Mouse (Mus musculus): Measurements from ENCODE around the gene Ugdh. TPM values are rescaled to one million over a fixed set of nuclear protein-coding genes. Genes with fewer than 3 reads are reported as not detected.

Gene Ugdh
- total and polyA plus RNA-seq, 3 experiments, result 6.1 to 18.0 (median 13.6) TPM

DNA sequence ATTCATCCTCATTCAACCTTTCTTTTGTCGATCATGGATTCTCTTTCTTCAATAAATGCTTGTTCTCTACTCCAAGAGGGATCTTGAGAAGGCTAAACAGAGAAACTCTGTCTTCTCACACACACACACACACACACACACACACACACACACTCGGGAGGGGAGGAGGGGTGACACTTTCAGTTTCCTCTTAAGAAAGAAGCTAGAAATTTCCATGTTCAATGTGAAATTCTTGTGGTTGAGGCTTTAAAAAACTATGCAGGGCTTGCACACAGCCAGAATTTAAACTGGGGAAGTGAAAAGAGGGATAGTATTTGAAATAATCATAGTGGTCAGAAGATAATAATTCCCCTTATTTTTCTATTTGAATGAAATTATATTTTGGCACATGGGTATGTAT is 40.1 kb upstream of the Ugdh start:
- Histone ChIP-seq H3K27ac (no peak overlapping the region), H3K27me3 (ENCODE audit: control insufficient read depth, insufficient read depth, low read length) (no peaks in the 10 kb centered on the region), H3K4me1 (ENCODE audit: control insufficient read depth, insufficient read depth, low read length) (peaks cover 12% of the 10 kb centered on the region), H3K36me3 (ENCODE audit: control insufficient read depth, insufficient read depth, low read length) (peaks cover 12% of the 10 kb centered on the region), H3K79me2 (replicated peaks; ENCODE audit: control insufficient read depth, insufficient read depth, low read length) (peaks cover 5% of the 10 kb centered on the region), H3K9ac (ENCODE audit: low read depth, low read length) (no peak overlapping the region), H3K4me3 (no peak overlapping the region)
- intact Hi-C loops (cut with DNase I), result no loop called here
- DNase-seq, result peak in 1 of 2 experiments; percentile 22
- 59% methylated on average over 2 of the region's 2 CpGs for WGBS
- TF ChIP-seq CTCF (IDR thresholded peaks at IDR 0.05) (no peak), POLR2A (IDR thresholded peaks at IDR 0.05; ENCODE audit: insufficient read depth, low read depth, low read length) (no peak), EP300 (IDR thresholded peaks at IDR 0.05; ENCODE audit: insufficient read depth, low read depth, low read length) (no peak)

DNA sequence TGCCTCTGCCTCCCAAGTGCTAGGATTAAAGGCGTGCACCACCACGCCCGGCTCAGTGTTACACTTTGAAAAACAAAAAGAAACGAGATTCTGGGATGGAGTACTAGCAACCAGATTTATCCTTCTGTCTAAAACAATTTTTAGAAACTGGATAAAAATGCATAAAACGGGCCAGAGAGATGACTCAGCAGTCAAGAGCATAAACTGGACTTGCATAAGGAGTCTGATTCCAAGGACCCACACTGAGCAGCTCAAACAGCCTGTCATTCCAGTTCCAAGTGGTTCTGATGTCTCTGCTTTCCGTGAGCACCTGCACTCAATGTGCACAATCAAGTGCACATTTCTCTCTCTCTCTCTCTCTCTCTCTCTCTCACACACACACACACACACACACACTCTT is 34.0 kb upstream of the Ugdh start:
- intact Hi-C loops (cut with DNase I), result no loop called here
- Histone ChIP-seq H3K27me3 (ENCODE audit: control insufficient read depth, insufficient read depth, low read length) (no peaks in the 10 kb centered on the region), H3K4me1 (ENCODE audit: control insufficient read depth, insufficient read depth, low read length) (peaks cover 4% of the 10 kb centered on the region), H3K27ac (no peak overlapping the region), H3K9ac (ENCODE audit: low read depth, low read length) (no peak overlapping the region), H3K36me3 (ENCODE audit: control insufficient read depth, insufficient read depth, low read length) (peaks cover 14% of the 10 kb centered on the region; the same call in 1 of the 2 replicates), H3K4me3 (no peak overlapping the region), H3K79me2 (replicated peaks; ENCODE audit: control insufficient read depth, insufficient read depth, low read length) (peaks cover 5% of the 10 kb centered on the region)
- peak in 1 of 2 experiments; percentile 15 for DNase-seq
- TF ChIP-seq POLR2A (IDR thresholded peaks at IDR 0.05; ENCODE audit: insufficient read depth, low read depth, low read length) (no peak), EP300 (IDR thresholded peaks at IDR 0.05; ENCODE audit: insufficient read depth, low read depth, low read length) (no peak), CTCF (IDR thresholded peaks at IDR 0.05) (no peak)
- WGBS, result 71% methylated on average over 6 of the region's 6 CpGs

DNA sequence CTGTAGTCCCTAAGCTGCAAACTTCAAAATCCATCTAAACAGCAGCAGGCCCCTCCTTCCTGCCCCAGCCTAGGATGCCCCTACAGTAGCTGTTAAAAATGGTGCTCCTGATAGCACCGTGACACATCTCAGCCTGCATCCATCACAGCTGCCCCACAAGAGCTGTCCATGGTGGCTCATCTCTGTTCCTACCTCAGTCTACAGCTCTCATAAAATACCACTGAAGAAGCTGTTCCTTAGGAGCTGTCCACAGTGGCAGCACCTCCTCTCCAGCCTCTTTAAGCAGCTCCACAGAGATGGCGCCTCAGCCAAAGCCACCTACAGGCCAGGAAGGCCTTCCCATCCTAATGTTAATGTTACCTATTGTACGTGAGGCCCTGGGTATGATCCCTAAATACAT is 31.2 kb upstream of the Ugdh start:
- TF ChIP-seq CTCF (IDR thresholded peaks at IDR 0.05), result no peak
- no peak for TF ChIP-seq EP300 (IDR thresholded peaks at IDR 0.05; ENCODE audit: insufficient read depth, low read depth, low read length)
- TF ChIP-seq POLR2A (IDR thresholded peaks at IDR 0.05; ENCODE audit: insufficient read depth, low read depth, low read length), result no peak
- intact Hi-C loops (cut with DNase I), result no loop called here
- H3K9ac ChIP-seq (ENCODE audit: low read depth, low read length), result no peak overlapping the region
- no peak for DNase-seq
- no peak overlapping the region for H3K27ac ChIP-seq
- H3K27me3 ChIP-seq (ENCODE audit: control insufficient read depth, insufficient read depth, low read length), result no peaks in the 10 kb centered on the region
- peaks cover 9% of the 10 kb centered on the region; the same call in 1 of the 2 replicates for H3K36me3 ChIP-seq (ENCODE audit: control insufficient read depth, insufficient read depth, low read length)
- H3K4me1 ChIP-seq (ENCODE audit: control insufficient read depth, insufficient read depth, low read length), result peaks cover 3% of the 10 kb centered on the region
- H3K4me3 ChIP-seq, result no peak overlapping the region
- peaks cover 3% of the 10 kb centered on the region for H3K79me2 ChIP-seq (replicated peaks; ENCODE audit: control insufficient read depth, insufficient read depth, low read length)
- WGBS, result 68% methylated on average over 3 of the region's 3 CpGs

DNA sequence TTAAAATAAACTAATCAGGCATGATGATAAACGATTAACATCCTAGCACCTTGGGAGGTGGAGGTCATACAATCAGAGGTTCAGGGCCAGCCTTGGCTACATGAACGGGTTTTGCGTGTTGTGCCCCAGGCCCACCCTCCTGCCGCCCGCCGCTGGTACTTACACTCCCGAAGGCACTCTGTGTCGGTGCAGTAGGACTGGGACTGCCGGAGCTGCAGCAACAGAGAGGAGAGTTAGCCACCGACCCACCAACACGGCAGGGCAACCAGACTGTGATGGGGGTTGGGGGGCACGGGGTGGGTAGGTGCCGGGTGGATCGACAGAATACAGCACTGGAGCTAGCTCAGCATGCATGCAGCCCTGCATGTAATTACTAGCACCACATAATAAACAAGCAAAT is 24.6 kb upstream of the Ugdh start:
- Histone ChIP-seq H3K4me3 (no peak overlapping the region), H3K79me2 (replicated peaks; ENCODE audit: control insufficient read depth, insufficient read depth, low read length) (peaks cover 2% of the 10 kb centered on the region; the same call in 1 of the 2 replicates), H3K4me1 (ENCODE audit: control insufficient read depth, insufficient read depth, low read length) (peaks cover 16% of the 10 kb centered on the region), H3K9ac (ENCODE audit: low read depth, low read length) (no peak overlapping the region), H3K36me3 (ENCODE audit: control insufficient read depth, insufficient read depth, low read length) (peaks cover 5% of the 10 kb centered on the region; the same call in 1 of the 2 replicates), H3K27ac (peak overlapping the region; percentile 77), H3K27me3 (ENCODE audit: control insufficient read depth, insufficient read depth, low read length) (no peaks in the 10 kb centered on the region)
- WGBS, result 91% methylated on average over 14 of the region's 14 CpGs
- DNase-seq, result no peak
- TF ChIP-seq POLR2A (IDR thresholded peaks at IDR 0.05; ENCODE audit: insufficient read depth, low read depth, low read length), result no peak
- TF ChIP-seq EP300 (IDR thresholded peaks at IDR 0.05; ENCODE audit: insufficient read depth, low read depth, low read length), result no peak
- no peak for TF ChIP-seq CTCF (IDR thresholded peaks at IDR 0.05)
- intact Hi-C loops (cut with DNase I), result no loop called here

DNA sequence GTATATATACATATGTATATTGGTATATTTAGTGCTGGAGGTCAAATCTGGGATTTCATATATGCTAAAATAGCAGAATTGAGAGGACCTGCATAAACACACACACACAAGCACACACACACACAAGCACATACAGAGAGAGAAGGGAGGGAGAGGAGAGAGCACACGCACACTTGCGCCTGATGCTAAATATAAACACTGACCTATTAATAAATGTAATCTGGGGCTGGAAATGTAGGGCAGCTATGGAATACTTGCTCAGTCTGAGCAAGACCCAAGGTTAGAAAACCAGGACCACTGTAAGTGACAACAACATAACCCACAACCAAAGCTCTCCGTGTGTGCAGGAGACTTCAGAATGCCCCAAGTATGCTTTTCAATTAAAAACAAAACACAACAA is 23.7 kb upstream of the Ugdh start:
- peak overlapping the region; percentile 77 for H3K27ac ChIP-seq
- peaks cover 5% of the 10 kb centered on the region; the same call in 1 of the 2 replicates for H3K36me3 ChIP-seq (ENCODE audit: control insufficient read depth, insufficient read depth, low read length)
- no peaks in the 10 kb centered on the region for H3K27me3 ChIP-seq (ENCODE audit: control insufficient read depth, insufficient read depth, low read length)
- intact Hi-C loops (cut with DNase I), result loop anchor here (5.0 kb wide), 1 partner anchor 33 kb away; the partner anchor contains the start of gene Gm43552
- H3K4me1 ChIP-seq (ENCODE audit: control insufficient read depth, insufficient read depth, low read length), result peaks cover 17% of the 10 kb centered on the region
- TF ChIP-seq POLR2A (IDR thresholded peaks at IDR 0.05; ENCODE audit: insufficient read depth, low read depth, low read length), result no peak
- TF ChIP-seq EP300 (IDR thresholded peaks at IDR 0.05; ENCODE audit: insufficient read depth, low read depth, low read length), result no peak
- TF ChIP-seq CTCF (IDR thresholded peaks at IDR 0.05), result no peak
- WGBS, result 53% methylated on average over 3 of the region's 3 CpGs
- H3K79me2 ChIP-seq (replicated peaks; ENCODE audit: control insufficient read depth, insufficient read depth, low read length), result peaks cover 2% of the 10 kb centered on the region; the same call in 1 of the 2 replicates
- H3K4me3 ChIP-seq, result no peak overlapping the region
- no peak overlapping the region for H3K9ac ChIP-seq (ENCODE audit: low read depth, low read length)
- DNase-seq, result no peak

DNA sequence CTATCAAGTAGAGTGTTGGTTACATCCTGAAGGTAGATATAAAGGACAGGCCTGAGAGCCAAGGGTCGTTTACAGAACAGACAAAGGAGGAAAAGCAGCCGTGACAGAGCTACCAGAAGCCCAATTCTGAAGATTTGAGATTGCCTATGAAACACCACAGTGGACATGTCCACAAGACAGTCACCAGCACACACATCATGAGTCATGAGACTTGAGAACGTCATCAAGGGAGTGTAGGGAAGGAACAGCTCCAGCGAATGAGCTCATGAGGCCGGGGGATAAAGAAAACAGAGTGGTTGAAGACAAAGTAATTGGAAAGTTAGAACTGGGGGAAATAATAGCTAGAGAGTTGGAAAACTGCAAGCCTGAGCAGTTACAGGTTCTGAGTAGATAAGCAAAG is 22.1 kb upstream of the Ugdh start:
- no peak overlapping the region for H3K9ac ChIP-seq (ENCODE audit: low read depth, low read length)
- no peaks in the 10 kb centered on the region for H3K27me3 ChIP-seq (ENCODE audit: control insufficient read depth, insufficient read depth, low read length)
- H3K79me2 ChIP-seq (replicated peaks; ENCODE audit: control insufficient read depth, insufficient read depth, low read length), result peaks cover 2% of the 10 kb centered on the region; the same call in 1 of the 2 replicates
- TF ChIP-seq POLR2A (IDR thresholded peaks at IDR 0.05; ENCODE audit: insufficient read depth, low read depth, low read length) (no peak), CTCF (IDR thresholded peaks at IDR 0.05) (no peak), EP300 (IDR thresholded peaks at IDR 0.05; ENCODE audit: insufficient read depth, low read depth, low read length) (no peak)
- intact Hi-C loops (cut with DNase I), result loop anchor here (5.0 kb wide), 1 partner anchor 34 kb away; the partner anchor contains the start of gene Gm43552
- H3K4me1 ChIP-seq (ENCODE audit: control insufficient read depth, insufficient read depth, low read length), result peaks cover 20% of the 10 kb centered on the region
- no peak overlapping the region for H3K4me3 ChIP-seq
- H3K27ac ChIP-seq, result peak overlapping the region; percentile 51
- DNase-seq, result peak in 1 of 2 experiments; percentile 55
- peaks cover 5% of the 10 kb centered on the region; the same call in 1 of the 2 replicates for H3K36me3 ChIP-seq (ENCODE audit: control insufficient read depth, insufficient read depth, low read length)
- WGBS, result 31% methylated on average over 5 of the region's 5 CpGs
